Mouse (Mus musculus) MEL (cell line): Measurements from ENCODE around the gene Pde7b. TPM values are rescaled to one million over a fixed set of nuclear protein-coding genes. Genes with fewer than 3 reads are reported as not detected.
A peak's percentile ranks its signal among the peaks of the same experiment; 100 is the strongest.

Experiments used
- DNase-seq: peaks from one replicate; pipeline ENCODE4 v3.0.0; 2011; ENCODE audit warnings: low read depth, low spot score
- H3K27ac ChIP-seq: 2 replicates; pipeline ENCODE4 v1.5.1; 2012; ENCODE audit warnings: low read depth, mild to moderate bottlenecking, control low read depth, low read length, moderate library complexity; ENCODE audit not compliant: control insufficient read depth
- H3K27me3 ChIP-seq, 2 experiments: fragments of 150-350 bp in 1 of 2; sonication (generic) in 1 of 2; 2 replicates each; pipeline ENCODE4 v1.6.1; 2012; ENCODE audit warnings: low read length in 2 of 2, mild to moderate bottlenecking in 2 of 2, improper control_type of control experiment in 1 of 2, moderate library complexity in 1 of 2; ENCODE audit not compliant: insufficient read depth in 2 of 2, control insufficient read depth in 1 of 2
- H3K36me3 ChIP-seq, 2 experiments: 2 replicates each; pipeline ENCODE4 v1.6.1; 2012 to 2014; ENCODE audit warnings: low read length in 2 of 2, improper control_type of control experiment in 1 of 2, inconsistent platforms in 1 of 2, mild to moderate bottlenecking in 1 of 2; ENCODE audit not compliant: insufficient read depth in 2 of 2, control insufficient read depth in 1 of 2
- H3K4me1 ChIP-seq, 2 experiments: fragments of 150-350 bp in 1 of 2; sonication (generic) in 1 of 2; 2 replicates each; pipeline ENCODE4 v1.6.1; 2012; ENCODE audit warnings: low read length in 2 of 2, improper control_type of control experiment in 1 of 2, mild to moderate bottlenecking in 1 of 2; ENCODE audit not compliant: insufficient read depth in 2 of 2, control insufficient read depth in 1 of 2
- H3K4me3 ChIP-seq, 2 experiments: fragments of 150-350 bp in 1 of 2; sonication (generic) in 1 of 2; 2 replicates each; pipeline ENCODE4 v1.5.1; 2012; ENCODE audit warnings: low read depth in 2 of 2, low read length in 2 of 2, mild to moderate bottlenecking in 2 of 2, moderate library complexity in 2 of 2, control low read depth in 1 of 2, improper control_type of control experiment in 1 of 2; ENCODE audit not compliant: control insufficient read depth in 1 of 2, insufficient read depth in 1 of 2
- H3K79me2 ChIP-seq: 2 replicates; pipeline ENCODE4 v1.6.1; 2012; ENCODE audit warnings: mild to moderate bottlenecking, low read length, moderate library complexity; ENCODE audit not compliant: control insufficient read depth, poor library complexity, insufficient read depth
- H3K9ac ChIP-seq: 2 replicates; pipeline ENCODE4 v1.6.1; 2012; ENCODE audit warnings: low read depth, mild to moderate bottlenecking, control low read depth, low read length, moderate library complexity; ENCODE audit not compliant: control insufficient read depth, poor library complexity, severe bottlenecking
- H3K9me3 ChIP-seq: fragments of 150-350 bp; sonication (generic); replicated peaks from 2 replicates; pipeline ENCODE4 v1.6.1; 2012; ENCODE audit warnings: mild to moderate bottlenecking, low read length, improper control_type of control experiment, moderate library complexity; ENCODE audit not compliant: insufficient read depth
- CHD1 ChIP-seq: IDR thresholded peaks from 2 replicates; pipeline ENCODE4 v1.6.1; 2012; ENCODE audit warnings: low read depth, mild to moderate bottlenecking, inconsistent platforms, low read length, improper control_type of control experiment
- CTCF ChIP-seq, 3 experiments: IDR thresholded peaks in 2 of 3; conservative IDR thresholded peaks in 1 of 3; 2 replicates each; pipeline ENCODE4 v1.5.1; 2011 to 2012; ENCODE audit warnings: low read length in 3 of 3, low read depth in 2 of 3, mild to moderate bottlenecking in 2 of 3, improper control_type of control experiment in 1 of 3, inconsistent platforms in 1 of 3, mixed read lengths in 1 of 3, moderate library complexity in 1 of 3; ENCODE audit not compliant: control insufficient read depth in 1 of 3, insufficient read depth in 1 of 3, poor library complexity in 1 of 3, severe bottlenecking in 1 of 3
- E2F4 ChIP-seq: IDR thresholded peaks from 2 replicates; pipeline ENCODE4 v1.6.1; 2011; ENCODE audit warnings: low read depth, low read length, improper control_type of control experiment, borderline replicate concordance
- EP300 ChIP-seq, 2 experiments: IDR thresholded peaks; 2 replicates each; pipeline ENCODE4 v1.6.1; 2011; ENCODE audit warnings: improper control_type of control experiment in 2 of 2, low read length in 2 of 2, low read depth in 1 of 2, mild to moderate bottlenecking in 1 of 2
- GABPA ChIP-seq: IDR thresholded peaks from 2 replicates; pipeline ENCODE4 v1.6.1; 2012; ENCODE audit warnings: low read depth, mild to moderate bottlenecking, inconsistent platforms, low read length, improper control_type of control experiment, moderate library complexity
- HCFC1 ChIP-seq: IDR thresholded peaks from 2 replicates; pipeline ENCODE4 v1.6.1; 2012; ENCODE audit warnings: low read depth, mild to moderate bottlenecking, inconsistent platforms, low read length, improper control_type of control experiment, moderate library complexity
- MAX ChIP-seq: IDR thresholded peaks from 2 replicates; pipeline ENCODE4 v1.6.1; 2011; ENCODE audit warnings: low read length, improper control_type of control experiment
- MAZ ChIP-seq: IDR thresholded peaks from 2 replicates; pipeline ENCODE4 v1.6.1; 2012; ENCODE audit warnings: low read depth, mild to moderate bottlenecking, inconsistent platforms, low read length, improper control_type of control experiment
- NELFE ChIP-seq: IDR thresholded peaks from 2 replicates; pipeline ENCODE4 v1.6.1; 2011; ENCODE audit warnings: low read depth, low read length, improper control_type of control experiment
- POLR2A ChIP-seq, 2 experiments: IDR thresholded peaks; 2 replicates each; pipeline ENCODE4 v1.6.1; 2011 to 2012; ENCODE audit warnings: low read length in 2 of 2, mild to moderate bottlenecking in 2 of 2, control low read depth in 1 of 2, improper control_type of control experiment in 1 of 2, low read depth in 1 of 2, moderate library complexity in 1 of 2; ENCODE audit not compliant: control insufficient read depth in 1 of 2, insufficient read depth in 1 of 2, poor library complexity in 1 of 2
- RCOR1 ChIP-seq: IDR thresholded peaks from 2 replicates; pipeline ENCODE4 v1.6.1; 2012; ENCODE audit warnings: low read depth, mild to moderate bottlenecking, inconsistent platforms, low read length, improper control_type of control experiment
- SIN3A ChIP-seq: IDR thresholded peaks from 2 replicates; pipeline ENCODE4 v1.6.1; 2012; ENCODE audit warnings: low read length, improper control_type of control experiment, inconsistent platforms
- SMC3 ChIP-seq: IDR thresholded peaks from 2 replicates; pipeline ENCODE4 v1.6.1; 2011; ENCODE audit warnings: low read depth, low read length, improper control_type of control experiment
- UBTF ChIP-seq: IDR thresholded peaks from 2 replicates; pipeline ENCODE4 v1.6.1; 2012; ENCODE audit warnings: low read depth, mild to moderate bottlenecking, inconsistent platforms, low read length, improper control_type of control experiment, moderate library complexity, borderline replicate concordance; ENCODE audit not compliant: insufficient read depth
- USF2 ChIP-seq, 2 experiments: IDR thresholded peaks; 2 replicates each; pipeline ENCODE4 v1.6.1; 2011 to 2012; ENCODE audit warnings: improper control_type of control experiment in 2 of 2, low read length in 2 of 2, borderline replicate concordance in 1 of 2, inconsistent platforms in 1 of 2, low read depth in 1 of 2, mild to moderate bottlenecking in 1 of 2; ENCODE audit not compliant: insufficient read depth in 1 of 2
- ZC3H11A ChIP-seq: IDR thresholded peaks from 2 replicates; pipeline ENCODE4 v1.6.1; 2012; ENCODE audit warnings: low read depth, mild to moderate bottlenecking, inconsistent platforms, low read length, improper control_type of control experiment
- ZMIZ1 ChIP-seq: IDR thresholded peaks from 2 replicates; pipeline ENCODE4 v1.6.1; 2012; ENCODE audit warnings: low read depth, mild to moderate bottlenecking, inconsistent platforms, low read length, improper control_type of control experiment, moderate library complexity
- ZNF384 ChIP-seq: IDR thresholded peaks from 2 replicates; pipeline ENCODE4 v1.6.1; 2012; ENCODE audit warnings: low read depth, mild to moderate bottlenecking, inconsistent platforms, low read length, improper control_type of control experiment
- polyA plus RNA-seq, 2 experiments: library from polyadenylated mRNA; stranded (reverse) in 1 of 2; unstranded in 1 of 2; fragments of >175 nt in 1 of 2; fragments of >200 nt in 1 of 2; gene quantifications; 2 replicates each; pipeline versions ENCODE4 v1.2.1 to v1.2.4; 2012; ENCODE audit warnings: low replicate concordance in 2 of 2, low read depth in 1 of 2; ENCODE audit not compliant: insufficient read length in 2 of 2, insufficient read depth in 1 of 2, missing spikeins in 1 of 2
- total RNA-seq: library from RNA; depleted of rRNA; stranded (reverse); fragments of 300-350 nt; gene quantifications from 2 replicates; pipeline ENCODE4 v1.2.3, GENCODE M21; 2012

Pde7b gene
- total and polyA plus RNA-seq, 3 experiments, result 0.04 TPM; not detected in 2

- Histone ChIP-seq H3K4me1 (peaks cover 0 to 5% of the 10 kb centered on the region in 2 experiments; a peak in 1 of 4 replicates), H3K4me3 (peak overlapping the region; percentile 21 to 37; a peak in 3 of 4 replicates), H3K9me3 (no peaks in the 10 kb centered on the region), H3K27me3 (peaks cover 2 to 3% of the 10 kb centered on the region in 2 experiments), H3K27ac (peak overlapping the region; percentile 25), H3K9ac (peak overlapping the region; percentile 47), H3K36me3 (peaks cover 0 to 4% of the 10 kb centered on the region in 2 experiments; a peak in 1 of 4 replicates), H3K79me2 (no peaks in the 10 kb centered on the region; the same call in 1 of the 2 replicates)
- no peak for TF ChIP-seq MAX
- peak in 1 of 2 experiments; percentile 63; a peak in 2 of 4 replicates for TF ChIP-seq POLR2A (IDR thresholded peaks at IDR 0.05; ENCODE audit: control insufficient read depth in 1 of 2, insufficient read depth in 1 of 2, low read depth in 1 of 2, low read length in 2 of 2, poor library complexity in 1 of 2)
- no peak for TF ChIP-seq CHD1
- TF ChIP-seq RCOR1, result no peak
- TF ChIP-seq NELFE, result 0 out of 2 replicates have a peak, but pooled peaks have one; percentile 15
- DNase-seq, result peak; percentile 69
These were observed 173.5 kb downstream of the Pde7b start for GRCm38 (mm10) chr10:20551341-20551740.

- Histone ChIP-seq H3K9me3 (no peaks in the 10 kb centered on the region), H3K9ac (no peak overlapping the region), H3K27ac (no peak overlapping the region), H3K27me3 (peaks cover 2 to 5% of the 10 kb centered on the region in 2 experiments), H3K79me2 (no peaks in the 10 kb centered on the region; the same call in 1 of the 2 replicates), H3K4me1 (peaks cover 0 to 5% of the 10 kb centered on the region in 2 experiments; a peak in 1 of 4 replicates), H3K4me3 (no peak overlapping the region; a peak in 1 of 4 replicates)
- DNase-seq, result no peak
- TF ChIP-seq CHD1 (no peak), GABPA (no peak), MAZ (no peak), CTCF (IDR thresholded peaks at IDR 0.05 in 2 of 3, conservative IDR thresholded peaks at IDR 0.05 in 1 of 3; ENCODE audit: control insufficient read depth in 1 of 3, insufficient read depth in 1 of 3, low read depth in 2 of 3, low read length in 3 of 3, poor library complexity in 1 of 3, severe bottlenecking in 1 of 3) (no peak)
- TF ChIP-seq, all 39 proteins: peak for 0
- peaks cover 0 to 4% of the 10 kb centered on the region in 2 experiments; a peak in 1 of 4 replicates for H3K36me3 ChIP-seq
These were observed 174.1 kb downstream of the Pde7b start for GRCm38 (mm10) chr10:20550771-20551170.

DNA sequence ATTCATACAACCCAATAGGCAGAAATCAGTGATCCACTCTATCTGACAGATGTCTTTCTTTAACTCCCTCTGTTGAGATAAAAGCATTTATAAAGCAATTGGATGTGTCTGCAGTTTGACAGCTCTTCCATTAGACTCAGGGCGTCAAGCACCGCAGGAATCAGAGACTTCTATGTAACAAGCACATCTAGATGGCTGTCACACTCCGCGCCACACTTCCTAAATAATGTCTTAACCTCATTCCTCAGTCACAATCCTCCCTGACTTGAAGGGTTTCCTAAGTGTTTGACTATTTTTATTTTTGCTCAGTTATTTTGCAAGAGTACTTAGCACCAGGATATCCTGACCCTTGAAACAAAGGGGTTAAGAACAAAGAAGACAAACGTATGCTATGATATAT lies 174.7 kb downstream of the Pde7b start:
- peaks cover 5% of the 10 kb centered on the region in 2 experiments for H3K27me3 ChIP-seq
- no peak overlapping the region for H3K4me3 ChIP-seq
- DNase-seq, result no peak
- H3K4me1 ChIP-seq, result peaks cover 0 to 5% of the 10 kb centered on the region in 2 experiments; a peak in 1 of 4 replicates
- no peak for TF ChIP-seq CTCF (IDR thresholded peaks at IDR 0.05 in 2 of 3, conservative IDR thresholded peaks at IDR 0.05 in 1 of 3; ENCODE audit: control insufficient read depth in 1 of 3, insufficient read depth in 1 of 3, low read depth in 2 of 3, low read length in 3 of 3, poor library complexity in 1 of 3, severe bottlenecking in 1 of 3)
- TF ChIP-seq ZC3H11A, result no peak
- no peak for TF ChIP-seq UBTF
- no peak for TF ChIP-seq E2F4
- no peak for TF ChIP-seq HCFC1
- no peak for TF ChIP-seq NELFE
- no peak for TF ChIP-seq GABPA
- no peak for TF ChIP-seq SMC3
- TF ChIP-seq EP300 (IDR thresholded peaks at IDR 0.05; ENCODE audit: low read depth in 1 of 2, low read length in 2 of 2), result no peak
- TF ChIP-seq ZNF384, result no peak
- TF ChIP-seq ZMIZ1, result no peak
- no peak for TF ChIP-seq MAZ
- no peak for TF ChIP-seq SIN3A
- no peak for TF ChIP-seq USF2 (IDR thresholded peaks at IDR 0.05; ENCODE audit: borderline replicate concordance in 1 of 2, insufficient read depth in 1 of 2, low read depth in 1 of 2, low read length in 2 of 2)
- H3K9ac ChIP-seq, result no peak overlapping the region
- no peak overlapping the region for H3K27ac ChIP-seq
- H3K9me3 ChIP-seq, result no peaks in the 10 kb centered on the region
- no peaks in the 10 kb centered on the region; the same call in 1 of the 2 replicates for H3K79me2 ChIP-seq
- peaks cover 0 to 4% of the 10 kb centered on the region in 2 experiments; a peak in 1 of 4 replicates for H3K36me3 ChIP-seq
